Mouse (Mus musculus) liver, postnatal 0 days (tissue): Measurements from ENCODE around the gene Rab34.

ENCODE experiments used
- CTCF ChIP-seq: sonication (generic); IDR thresholded peaks from 2 replicates; pipeline ENCODE4 v1.5.1; 2016; ENCODE audit warnings: antibody characterized with exemption, low read depth
- EP300 ChIP-seq: IDR thresholded peaks from 2 replicates; pipeline ENCODE4 v1.6.1; 2016; ENCODE audit warnings: antibody characterized with exemption, low read depth, mild to moderate bottlenecking

DNA sequence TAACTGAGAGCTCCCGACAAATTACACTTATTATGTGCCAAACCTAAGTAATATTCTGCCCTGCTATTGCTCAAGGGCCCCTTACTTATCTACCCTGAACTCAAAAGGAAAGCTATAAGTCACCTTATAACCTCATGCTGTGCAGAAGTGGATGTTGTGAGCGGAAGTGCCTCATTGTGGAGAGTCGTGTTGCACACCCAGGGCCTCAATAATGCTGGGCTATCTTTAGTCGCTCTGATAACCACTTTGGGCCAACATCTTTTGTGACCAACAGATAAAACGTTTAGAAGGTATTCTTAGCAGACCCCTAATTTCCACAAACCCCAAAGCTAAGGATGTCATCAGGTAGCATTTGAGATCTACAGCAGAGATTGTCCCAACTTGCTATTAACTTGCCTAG lies 47.6 kb upstream of the Rab34 start:
- no peak for TF ChIP-seq CTCF
- TF ChIP-seq EP300, result no peak
